Mouse (Mus musculus) E14TG2a.4 (cell line): ENCODE results near the gene Ogn.

Source experiments
- CTCF ChIP-seq: conservative IDR thresholded peaks from 2 replicates; pipeline ENCODE4 v1.5.1; 2014; ENCODE audit warnings: low read length
- POU5F1 ChIP-seq: IDR thresholded peaks from 2 replicates; pipeline ENCODE4 v1.6.1; 2014; ENCODE audit warnings: low read length, borderline replicate concordance

DNA sequence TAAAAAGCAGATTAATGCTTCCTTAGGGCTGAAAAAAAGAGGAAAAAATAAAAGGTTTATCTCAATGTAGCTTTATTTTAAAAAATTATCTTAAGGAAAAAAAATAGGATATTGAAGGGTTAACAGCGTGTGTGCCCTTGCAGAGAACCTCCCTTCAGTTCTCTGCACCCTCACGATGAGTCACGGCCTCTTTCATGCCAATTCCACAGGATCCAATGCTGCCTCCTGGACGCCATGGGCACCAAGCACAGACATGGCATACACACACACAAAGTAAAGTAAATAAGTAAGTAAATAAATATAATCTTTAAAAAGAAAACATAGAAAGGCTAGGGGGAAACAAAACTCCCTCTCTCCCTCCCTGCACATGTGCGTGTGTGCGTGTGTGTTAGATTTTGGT, 34.8 kb downstream of the Ogn start:
- TF ChIP-seq CTCF (no peak), POU5F1 (no peak)
